Mouse (Mus musculus): ENCODE results near the gene Tpsg1. TPM values are rescaled to one million over a fixed set of nuclear protein-coding genes. Genes with fewer than 3 reads are reported as not detected.

Gene Tpsg1
- polyA plus RNA-seq (2017; shearing (Covaris generic)): not detected

DNA sequence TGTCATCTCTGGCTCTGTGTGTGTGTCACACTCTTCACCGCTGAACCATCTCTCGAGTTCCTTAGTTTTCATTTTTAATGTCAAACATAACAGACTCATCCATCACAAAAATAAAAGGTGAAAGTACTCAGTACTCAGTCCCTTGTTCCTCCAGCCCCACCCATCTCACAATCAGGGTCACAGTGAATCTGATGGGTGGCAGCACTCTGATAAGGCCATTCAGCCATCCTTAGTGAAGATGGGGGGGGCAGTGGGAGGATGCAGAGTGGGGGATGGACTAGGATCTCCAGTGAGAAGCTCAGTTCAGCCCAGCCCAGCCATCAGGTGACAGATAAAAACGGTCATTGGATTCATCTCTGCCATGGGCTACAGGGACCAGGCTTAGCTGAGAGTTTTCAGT is at the start of gene Tpsg1:
Gene Tpsg1 (plus strand): TSS at position 301 of the 400 bp plus-strand sequence.

DNA sequence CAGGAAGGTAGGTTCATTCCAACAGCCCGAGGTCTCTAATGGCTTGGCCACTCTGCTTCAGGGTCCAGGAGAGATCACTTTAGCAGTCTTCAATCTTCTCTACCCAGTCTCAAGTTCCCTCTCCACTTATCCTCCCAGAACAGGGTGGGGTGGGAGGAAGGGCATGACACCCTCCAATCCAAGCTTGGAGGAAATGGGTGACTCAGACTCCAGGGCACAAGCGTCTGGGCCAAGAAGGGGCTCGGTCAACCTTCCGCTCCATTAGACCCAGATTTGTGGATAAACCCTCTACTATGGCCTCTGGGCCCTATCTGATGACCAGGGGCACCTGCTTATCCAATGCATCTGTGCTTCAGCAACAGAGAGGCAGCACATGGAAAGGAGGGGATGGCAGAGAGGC is 23.6 kb upstream of the Tpsg1 start, which contains the start of gene Tpsab1:
Gene Tpsab1 (minus strand): TSS at position 101 of the 400 bp plus-strand sequence.

DNA sequence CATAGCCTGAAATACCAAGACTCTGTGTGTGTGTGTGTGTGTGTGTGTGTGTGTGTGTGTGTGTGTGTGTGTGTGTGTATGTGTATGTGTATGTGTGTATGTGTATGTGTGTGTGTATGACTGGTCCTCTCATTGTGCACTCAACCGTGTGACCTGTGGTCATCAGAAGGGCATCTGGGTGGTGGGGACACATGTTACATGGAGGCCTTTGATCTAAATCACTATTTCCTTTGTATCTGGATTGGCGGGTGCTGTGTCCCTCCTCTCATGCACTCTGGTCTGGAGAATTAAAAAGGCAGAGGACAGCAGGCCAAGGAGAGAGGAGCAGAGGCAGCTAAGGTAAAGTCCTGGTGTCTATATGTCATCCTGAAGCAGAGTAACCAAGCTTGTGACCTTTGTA is 3.1 kb upstream of the Tpsg1 start, which contains the start of gene Tpsb2:
Gene Tpsb2 (plus strand): TSS at position 301 of the 400 bp plus-strand sequence.

Other genes starting within 250 kb of the Tpsg1 start
- gene Ptx4, start 248.5 kb upstream of the Tpsg1 start, polyA plus RNA-seq (2017; shearing (Covaris generic)): 1 to 10 TPM in 1 of 2 experiments, not detected in 1; 3.6 TPM
- 10 to 100 TPM; 32.2 to 36.1 TPM for gene Clcn7, start 235.9 kb upstream of the Tpsg1 start, polyA plus RNA-seq (2017; shearing (Covaris generic))
- under 1 TPM in 1 of 2 experiments, not detected in 1; 0.47 TPM for gene Ccdc154, start 206.8 kb upstream of the Tpsg1 start, polyA plus RNA-seq (2017; shearing (Covaris generic))
- gene Gm38655, start 193.8 kb upstream of the Tpsg1 start, polyA plus RNA-seq (2017; shearing (Covaris generic)): not detected
- 10 to 100 TPM; 27.3 to 34.1 TPM for gene BC003965, start 184.7 kb upstream of the Tpsg1 start, polyA plus RNA-seq (2017; shearing (Covaris generic))
- gene Unkl, start 180.9 kb upstream of the Tpsg1 start, polyA plus RNA-seq (2017; shearing (Covaris generic)): 10 to 100 TPM; 40.2 to 46.5 TPM
- 100 to 1,000 TPM in 1 of 2 experiments, 10 to 100 TPM in 1; 92.8 to 106 TPM for gene Gnptg, start 129.1 kb upstream of the Tpsg1 start, polyA plus RNA-seq (2017; shearing (Covaris generic))
- gene Tsr3, start 129.1 kb upstream of the Tpsg1 start, polyA plus RNA-seq (2017; shearing (Covaris generic)): 10 to 100 TPM; 45.7 to 51.8 TPM
- 10 to 100 TPM; 18.0 to 45.5 TPM for gene Baiap3, start 112.9 kb upstream of the Tpsg1 start, polyA plus RNA-seq (2017; shearing (Covaris generic))
- 100 to 1,000 TPM; 561 to 579 TPM for gene Ube2i, start 94.7 kb upstream of the Tpsg1 start, polyA plus RNA-seq (2017; shearing (Covaris generic))
- gene Prss34, start 70.9 kb upstream of the Tpsg1 start, polyA plus RNA-seq (2017; shearing (Covaris generic)): 1 to 10 TPM in 1 of 2 experiments, under 1 TPM in 1; 0.13 to 2.9 TPM
- not detected for gene Prss28, start 60.6 kb upstream of the Tpsg1 start, polyA plus RNA-seq (2017; shearing (Covaris generic))
- not detected for gene Prss29, start 50.6 kb upstream of the Tpsg1 start, polyA plus RNA-seq (2017; shearing (Covaris generic))
- 1 to 10 TPM in 1 of 2 experiments, under 1 TPM in 1; 0.33 to 5.1 TPM for gene Tpsab1, start 23.7 kb upstream of the Tpsg1 start, polyA plus RNA-seq (2017; shearing (Covaris generic))
- gene Tpsb2, start 3.0 kb upstream of the Tpsg1 start, polyA plus RNA-seq (2017; shearing (Covaris generic)): not detected
- under 1 TPM in 1 of 2 experiments, not detected in 1; 0.12 TPM for gene Cacna1h, start 64.5 kb downstream of the Tpsg1 start, polyA plus RNA-seq (2017; shearing (Covaris generic))
- not detected for gene Tekt4, start 85.3 kb downstream of the Tpsg1 start, polyA plus RNA-seq (2017; shearing (Covaris generic))
- not detected for gene Sstr5, start 128.0 kb downstream of the Tpsg1 start, polyA plus RNA-seq (2017; shearing (Covaris generic))
- 1 to 10 TPM in 1 of 2 experiments, not detected in 1; 1.3 TPM for gene Sox8, start 201.4 kb downstream of the Tpsg1 start, polyA plus RNA-seq (2017; shearing (Covaris generic))
- 10 to 100 TPM; 23.7 to 34.3 TPM for gene Lmf1, start 209.8 kb downstream of the Tpsg1 start, polyA plus RNA-seq (2017; shearing (Covaris generic))

All from inflammation-experienced regulatory T-cells (primary cell).